Mouse (Mus musculus): ENCODE measurements around the gene Igbp1. TPM values are rescaled to one million over a fixed set of nuclear protein-coding genes. Genes with fewer than 3 reads are reported as not detected.

Igbp1 gene
- 10 to 100 TPM; 31.0 to 31.6 TPM for polyA plus RNA-seq (2017; shearing (Covaris generic))

DNA sequence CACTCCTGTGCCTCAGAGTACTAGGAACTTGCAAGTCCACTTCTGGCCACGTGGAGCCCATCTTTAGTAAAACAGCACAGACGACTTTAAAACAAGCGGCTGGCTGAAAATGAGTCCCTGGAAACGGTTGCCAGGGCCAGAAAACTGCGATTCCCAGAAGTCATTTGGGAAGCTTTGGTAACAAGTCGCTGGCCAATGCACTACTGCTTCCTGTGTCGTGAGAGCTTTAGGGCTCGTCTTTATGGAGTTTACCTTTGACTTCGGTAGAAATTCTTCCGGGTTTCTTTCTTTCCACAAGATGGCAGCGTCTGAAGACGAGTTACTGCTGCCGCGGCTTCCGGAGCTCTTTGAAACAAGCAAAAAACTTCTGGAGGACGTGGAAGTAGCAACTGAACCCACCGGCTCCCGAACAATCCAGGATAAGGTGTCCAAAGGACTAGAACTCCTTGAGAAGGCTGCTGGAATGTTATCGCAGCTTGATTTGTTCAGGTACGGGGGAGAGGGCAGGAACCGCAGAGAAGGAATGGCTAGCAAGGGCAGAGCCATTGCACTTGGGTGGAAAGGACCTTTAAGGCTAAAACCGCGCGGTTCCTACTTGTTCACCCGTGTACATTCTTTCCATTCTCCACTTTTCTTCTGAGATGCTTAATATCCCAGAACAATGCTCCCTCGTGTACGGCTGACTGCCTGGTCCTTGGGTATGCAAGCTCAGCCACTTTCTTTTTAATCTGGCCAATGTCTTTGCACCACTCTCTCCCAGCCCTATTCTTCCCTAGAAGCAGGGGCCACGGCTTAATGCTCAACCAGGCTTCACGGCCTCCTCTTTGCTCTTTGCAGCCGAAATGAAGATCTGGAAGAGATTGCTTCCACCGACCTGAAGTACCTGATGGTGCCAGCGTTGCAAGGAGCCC lies at the start of gene Igbp1:
TSS of gene Igbp1 (plus strand) at position 224 of the 911 bp plus-strand sequence.

DNA sequence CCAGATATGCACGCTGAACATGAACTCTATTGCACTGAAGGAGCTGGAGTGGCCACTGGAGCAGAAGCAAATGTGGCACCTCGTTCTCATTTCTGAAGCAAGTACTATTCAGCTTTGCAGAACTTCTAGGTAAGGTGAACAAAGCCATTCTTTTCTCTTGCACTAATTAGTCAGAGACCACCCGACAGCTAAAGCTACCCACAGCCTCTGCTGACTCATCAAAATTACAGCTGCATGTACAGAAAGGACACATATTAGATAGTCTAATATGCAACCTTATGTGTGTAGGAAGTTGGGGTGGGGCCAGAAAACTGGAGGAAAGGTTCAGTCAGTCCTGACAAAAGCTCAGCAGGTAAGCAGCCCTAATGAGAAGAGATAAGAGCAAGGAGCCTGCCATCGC lies 30.4 kb downstream of the Igbp1 start, which contains the start of gene Dgat2l6:
TSS of gene Dgat2l6 (plus strand) at position 368 of the 400 bp plus-strand sequence.

Other genes with a start within 250 kb of the Igbp1 start
- gene Otud6a, start 65.3 kb upstream of the Igbp1 start, polyA plus RNA-seq (2017; shearing (Covaris generic)): not detected
- under 1 TPM in 1 of 2 experiments, not detected in 1; 0.23 TPM for gene Awat2, start 51.6 kb upstream of the Igbp1 start, polyA plus RNA-seq (2017; shearing (Covaris generic))
- under 1 TPM; 0.07 to 0.22 TPM for gene Dgat2l6, start 30.5 kb downstream of the Igbp1 start, polyA plus RNA-seq (2017; shearing (Covaris generic))
- gene Awat1, start 78.0 kb downstream of the Igbp1 start, polyA plus RNA-seq (2017; shearing (Covaris generic)): not detected
- under 1 TPM; 0.11 to 0.21 TPM for gene P2ry4, start 100.6 kb downstream of the Igbp1 start, polyA plus RNA-seq (2017; shearing (Covaris generic))
- under 1 TPM; 0.19 to 0.34 TPM for gene Arr3, start 111.2 kb downstream of the Igbp1 start, polyA plus RNA-seq (2017; shearing (Covaris generic))
- 1 to 10 TPM in 1 of 2 experiments, under 1 TPM in 1; 0.77 to 1.1 TPM for gene Kif4, start 131.4 kb downstream of the Igbp1 start, polyA plus RNA-seq (2017; shearing (Covaris generic))
- 10 to 100 TPM; 37.6 to 49.3 TPM for gene Pdzd11, start 132.3 kb downstream of the Igbp1 start, polyA plus RNA-seq (2017; shearing (Covaris generic))
- gene Gdpd2, start 235.6 kb downstream of the Igbp1 start, polyA plus RNA-seq (2017; shearing (Covaris generic)): not detected

Measured in inflammation-experienced regulatory T-cells (primary cell).